ENCODE assay signal across 8 mouse cellular contexts in the genomic region with DNA sequence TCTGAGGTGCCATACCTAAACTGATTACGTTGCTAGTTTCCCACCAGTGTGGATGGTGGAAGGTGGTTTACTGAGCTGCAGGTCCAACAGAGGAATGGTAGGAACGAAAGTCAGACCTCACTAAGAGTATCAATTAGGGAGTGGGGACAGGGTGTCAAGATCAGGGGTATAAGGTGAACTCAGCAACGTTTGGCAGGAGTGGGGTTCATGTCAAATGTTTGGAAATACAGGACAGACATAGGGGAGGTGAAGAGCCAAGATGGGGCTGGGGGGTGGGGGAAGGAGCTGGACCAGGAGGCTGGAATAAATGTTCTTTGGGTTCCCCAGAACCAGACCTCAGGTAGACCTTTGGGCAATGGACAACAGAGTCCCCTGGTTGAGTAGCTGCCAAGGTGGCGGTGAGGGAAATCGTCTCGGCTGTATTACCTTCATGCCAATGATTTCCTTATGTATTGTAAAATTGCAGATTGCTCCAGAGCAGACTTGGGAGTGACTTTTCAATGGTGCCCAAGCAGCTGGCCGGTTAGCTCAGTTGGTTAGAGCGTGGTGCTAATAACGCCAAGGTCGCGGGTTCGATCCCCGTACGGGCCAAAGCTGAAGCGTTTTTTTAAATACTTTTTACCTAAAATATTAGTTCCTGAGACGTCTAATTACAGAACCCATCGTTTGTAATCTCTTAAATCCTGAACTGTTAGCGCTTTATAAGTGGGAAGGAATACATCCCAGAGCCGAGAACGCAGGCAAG. TPM values are rescaled to one million over a fixed set of nuclear protein-coding genes. Genes with fewer than 3 reads are reported as not detected.
DNase-seq lines count a peak whose midpoint lies in the region; ATAC-seq and TF ChIP-seq lines count a peak whose summit lies in the region.

No protein-coding gene starts in this region.

- H3K4me2 ChIP-seq in embryonic facial prominence, embryonic 15.5 days (replicated peaks): peak overlapping the region; percentile 55
- peak overlapping the region; percentile 75 for H3K4me2 ChIP-seq in heart, embryonic 14.5 days (ENCODE audit: low read length)
- H3K4me2 ChIP-seq in liver, embryonic 14.5 days (ENCODE audit: low read depth): peak overlapping the region; percentile 91
- H3K4me2 ChIP-seq in neural tube, embryonic 14.5 days (ENCODE audit: low read depth, low read length): peak overlapping the region; percentile 57

- peak overlapping the region; percentile 78 for H3K4me3 ChIP-seq in embryonic facial prominence, embryonic 15.5 days (replicated peaks)
- H3K4me3 ChIP-seq in heart, embryonic 14.5 days (ENCODE audit: control insufficient read depth in 1 of 2, insufficient read depth in 1 of 2, low read depth in 1 of 2, low read length in 2 of 2): peak overlapping the region; percentile 74 to 76
- peak overlapping the region; percentile 73 to 100 for H3K4me3 ChIP-seq in liver, embryonic 14.5 days (ENCODE audit: insufficient read depth in 1 of 2, low read depth in 2 of 2, low read length in 2 of 2)
- peak overlapping the region; percentile 61 for H3K4me3 ChIP-seq in neural tube, embryonic 14.5 days (ENCODE audit: low read depth, low read length)
- peak overlapping the region; percentile 90 for H3K4me3 ChIP-seq in testis, adult 2 months (ENCODE audit: control insufficient read depth, low read depth, low read length)

- H3K27me3 ChIP-seq in embryonic facial prominence, embryonic 15.5 days: no peaks in the 10 kb centered on the region
- H3K27me3 ChIP-seq in heart, embryonic 14.5 days (ENCODE audit: control insufficient read depth, insufficient read depth, low read length): no peaks in the 10 kb centered on the region
- no peaks in the 10 kb centered on the region for H3K27me3 ChIP-seq in liver, embryonic 14.5 days (ENCODE audit: control insufficient read depth, insufficient read depth, low read length)
- no peaks in the 10 kb centered on the region for H3K27me3 ChIP-seq in neural tube, embryonic 14.5 days (ENCODE audit: control insufficient read depth, insufficient read depth, low read length)
- H3K27me3 ChIP-seq in testis, adult 2 months (ENCODE audit: control insufficient read depth, insufficient read depth, low read length): no peaks in the 10 kb centered on the region

- no peak for TF ChIP-seq CTCF in liver, embryonic 14.5 days (IDR thresholded peaks at IDR 0.05; ENCODE audit: low read depth)
- no peak for TF ChIP-seq CTCF in testis, adult 2 months (IDR thresholded peaks at IDR 0.05; ENCODE audit: control insufficient read depth, insufficient read depth, insufficient replicate concordance, low read depth, low read length)

- peak; percentile 90 for DNase-seq in 3T3-L1 (ENCODE audit: low read depth, low spot score)
- peak; percentile 85 for DNase-seq in adrenal gland, postnatal 14 days
- peak; percentile 87 to 93 for DNase-seq in kidney, postnatal 25 days
- peak; percentile 75 to 80 (median 75) for DNase-seq in liver, embryonic 14.5 days (ENCODE audit: low read depth in 3 of 3, low spot score in 3 of 3)

- H3K9me3 ChIP-seq in embryonic facial prominence, embryonic 15.5 days (replicated peaks): no peaks in the 10 kb centered on the region
- no peaks in the 10 kb centered on the region for H3K9me3 ChIP-seq in heart, embryonic 14.5 days (ENCODE audit: control insufficient read depth, low read length)
- no peaks in the 10 kb centered on the region for H3K9me3 ChIP-seq in liver, embryonic 14.5 days (ENCODE audit: control insufficient read depth, low read length)
- H3K9me3 ChIP-seq in neural tube, embryonic 14.5 days (ENCODE audit: control insufficient read depth, low read length): no peaks in the 10 kb centered on the region

- no peak for TF ChIP-seq EP300 in liver, embryonic 14.5 days (IDR thresholded peaks at IDR 0.05; ENCODE audit: low read depth)

- no peak for TF ChIP-seq POLR2A in testis, adult 2 months (IDR thresholded peaks at IDR 0.05; ENCODE audit: control insufficient read depth, low read depth, low read length)

- H3K9ac ChIP-seq in embryonic facial prominence, embryonic 15.5 days: peak overlapping the region; percentile 74
- peak overlapping the region; percentile 87 for H3K9ac ChIP-seq in heart, embryonic 14.5 days (ENCODE audit: low read length)
- peak overlapping the region; percentile 73 for H3K9ac ChIP-seq in liver, embryonic 14.5 days (replicated peaks)
- H3K9ac ChIP-seq in neural tube, embryonic 14.5 days (replicated peaks; ENCODE audit: low read depth, low read length): peak overlapping the region; percentile 65; the same call in 1 of the 2 replicates

- peaks cover 37% of the 10 kb centered on the region for H3K36me3 ChIP-seq in embryonic facial prominence, embryonic 15.5 days
- H3K36me3 ChIP-seq in heart, embryonic 14.5 days (ENCODE audit: control insufficient read depth, insufficient read depth, low read length): peaks cover 47% of the 10 kb centered on the region
- peaks cover 9% of the 10 kb centered on the region; the same call in 1 of the 2 replicates for H3K36me3 ChIP-seq in liver, embryonic 14.5 days (replicated peaks; ENCODE audit: control insufficient read depth, insufficient read depth, low read depth)
- H3K36me3 ChIP-seq in neural tube, embryonic 14.5 days (ENCODE audit: control insufficient read depth, insufficient read depth, low read length): peaks cover 18% of the 10 kb centered on the region
- peaks cover 3% of the 10 kb centered on the region for H3K36me3 ChIP-seq in testis, adult 2 months (ENCODE audit: control insufficient read depth, insufficient read depth, low read length)

- no peak for ATAC-seq in embryonic facial prominence, embryonic 15.5 days (ENCODE audit: insufficient number of reproducible peaks, low FRiP score, low TSS enrichment, low read depth)
- no peak for ATAC-seq in heart, embryonic 14.5 days (ENCODE audit: insufficient number of reproducible peaks, insufficient read depth, low FRiP score, low read depth)
- peak; percentile 33 for ATAC-seq in liver, embryonic 14.5 days (ENCODE audit: insufficient read depth)
- ATAC-seq in neural tube, embryonic 14.5 days (ENCODE audit: low read depth): 0 out of 2 replicates have a peak, but pooled peaks have one; percentile 16

- 8% methylated on average over 20 of the region's 20 CpGs for WGBS in embryonic facial prominence, embryonic 15.5 days
- WGBS in heart, embryonic 14.5 days: 9% methylated on average over 20 of the region's 20 CpGs
- 9% methylated on average over 20 of the region's 20 CpGs for WGBS in liver, embryonic 14.5 days (ENCODE audit: insufficient replicate concordance)
- WGBS in neural tube, embryonic 14.5 days: 8% methylated on average over 20 of the region's 20 CpGs

- peaks cover 28% of the 10 kb centered on the region for H3K4me1 ChIP-seq in embryonic facial prominence, embryonic 15.5 days
- peaks cover 9 to 24% of the 10 kb centered on the region in 2 experiments for H3K4me1 ChIP-seq in heart, embryonic 14.5 days (ENCODE audit: control insufficient read depth in 2 of 2, insufficient read depth in 2 of 2, low read length in 2 of 2)
- peaks cover 7 to 23% of the 10 kb centered on the region in 2 experiments for H3K4me1 ChIP-seq in liver, embryonic 14.5 days (replicated peaks; ENCODE audit: control insufficient read depth in 2 of 2, insufficient read depth in 2 of 2, low read length in 1 of 2)
- peaks cover 5% of the 10 kb centered on the region; the same call in 1 of the 2 replicates for H3K4me1 ChIP-seq in neural tube, embryonic 14.5 days (ENCODE audit: control insufficient read depth, insufficient read depth, low read length)
- H3K4me1 ChIP-seq in testis, adult 2 months (ENCODE audit: control insufficient read depth, insufficient read depth, low read length): peaks cover 6% of the 10 kb centered on the region

- H3K27ac ChIP-seq in embryonic facial prominence, embryonic 15.5 days (replicated peaks): peak overlapping the region; percentile 92
- H3K27ac ChIP-seq in heart, embryonic 14.5 days (replicated peaks in 1 of 2; ENCODE audit: control insufficient read depth in 1 of 2, insufficient read depth in 1 of 2, low read depth in 2 of 2, low read length in 2 of 2): peak overlapping the region; percentile 60 to 82
- H3K27ac ChIP-seq in liver, embryonic 14.5 days: peak overlapping the region; percentile 51
- peak overlapping the region; percentile 79 for H3K27ac ChIP-seq in neural tube, embryonic 14.5 days (ENCODE audit: low read depth, low read length)
- peak overlapping the region; percentile 64; the same call in 1 of the 2 replicates for H3K27ac ChIP-seq in testis, adult 2 months (ENCODE audit: control insufficient read depth, insufficient read depth, low read depth, low read length)

RNA-seq across cellular contexts. Expression of a gene that starts 8.8 kb away (rescaled TPM):
- total RNA-seq in adrenal gland, postnatal 14 days (2021): 17.1 and 18.8 TPM in 2 replicates
- 122 and 123 TPM in 2 replicates for polyA plus RNA-seq in embryonic facial prominence, embryonic 15.5 days (2015; fragmentation: Nextera tagmentation; extraction: Ambion mirVana)
- 61.7 and 64.8 TPM in 2 replicates for polyA plus RNA-seq in heart, embryonic 14.5 days (2014; fragmentation: Nextera tagmentation; extraction: Ambion mirVana)
- polyA plus RNA-seq in liver, embryonic 14.5 days (2012; rRNA removed): 65.6 and 78.6 TPM in 2 replicates
- polyA plus RNA-seq in liver, embryonic 14.5 days (2014; fragmentation: Nextera tagmentation; extraction: Ambion mirVana): 90.8 and 94.3 TPM in 2 replicates
- 8.7 and 12.8 TPM in 2 replicates for polyA plus RNA-seq in neural tube, embryonic 14.5 days (2014; fragmentation: Nextera tagmentation; extraction: Ambion mirVana)
- 15.2 and 17.9 TPM in 2 replicates for polyA plus RNA-seq in testis, adult 2 months (2012; rRNA removed)

RNA-seq across cellular contexts. Expression of a gene that starts 20.9 kb away (rescaled TPM):
- 24.2 and 27.9 TPM in 2 replicates for total RNA-seq in adrenal gland, postnatal 14 days (2021)
- 43.7 and 53.5 TPM in 2 replicates for polyA plus RNA-seq in embryonic facial prominence, embryonic 15.5 days (2015; fragmentation: Nextera tagmentation; extraction: Ambion mirVana)
- 38.8 and 43.8 TPM in 2 replicates for polyA plus RNA-seq in heart, embryonic 14.5 days (2014; fragmentation: Nextera tagmentation; extraction: Ambion mirVana)
- 21.9 and 23.9 TPM in 2 replicates for polyA plus RNA-seq in liver, embryonic 14.5 days (2012; rRNA removed)
- 15.2 and 17.5 TPM in 2 replicates for polyA plus RNA-seq in liver, embryonic 14.5 days (2014; fragmentation: Nextera tagmentation; extraction: Ambion mirVana)
- polyA plus RNA-seq in neural tube, embryonic 14.5 days (2014; fragmentation: Nextera tagmentation; extraction: Ambion mirVana): 51.8 and 59.3 TPM in 2 replicates
- polyA plus RNA-seq in testis, adult 2 months (2012; rRNA removed): 44.5 and 44.9 TPM in 2 replicates

RNA-seq across cellular contexts. Expression of a gene that starts 22.9 kb away (rescaled TPM):
- total RNA-seq in adrenal gland, postnatal 14 days (2021): 19.2 and 20.6 TPM in 2 replicates
- polyA plus RNA-seq in embryonic facial prominence, embryonic 15.5 days (2015; fragmentation: Nextera tagmentation; extraction: Ambion mirVana): 14.9 and 15.7 TPM in 2 replicates
- 13.0 and 14.1 TPM in 2 replicates for polyA plus RNA-seq in heart, embryonic 14.5 days (2014; fragmentation: Nextera tagmentation; extraction: Ambion mirVana)
- 3.0 and 3.4 TPM in 2 replicates for polyA plus RNA-seq in liver, embryonic 14.5 days (2012; rRNA removed)
- 2.2 and 3.0 TPM in 2 replicates for polyA plus RNA-seq in liver, embryonic 14.5 days (2014; fragmentation: Nextera tagmentation; extraction: Ambion mirVana)
- 16.1 and 17.7 TPM in 2 replicates for polyA plus RNA-seq in neural tube, embryonic 14.5 days (2014; fragmentation: Nextera tagmentation; extraction: Ambion mirVana)
- 13.4 and 15.8 TPM in 2 replicates for polyA plus RNA-seq in testis, adult 2 months (2012; rRNA removed)

RNA-seq across cellular contexts. Expression of a gene that starts 28.4 kb away (rescaled TPM):
- total RNA-seq in adrenal gland, postnatal 14 days (2021): 28.1 and 29.0 TPM in 2 replicates
- polyA plus RNA-seq in embryonic facial prominence, embryonic 15.5 days (2015; fragmentation: Nextera tagmentation; extraction: Ambion mirVana): 26.1 and 27.5 TPM in 2 replicates
- polyA plus RNA-seq in heart, embryonic 14.5 days (2014; fragmentation: Nextera tagmentation; extraction: Ambion mirVana): 14.3 and 16.5 TPM in 2 replicates
- 11.0 and 11.4 TPM in 2 replicates for polyA plus RNA-seq in liver, embryonic 14.5 days (2012; rRNA removed)
- 15.1 and 17.2 TPM in 2 replicates for polyA plus RNA-seq in liver, embryonic 14.5 days (2014; fragmentation: Nextera tagmentation; extraction: Ambion mirVana)
- polyA plus RNA-seq in neural tube, embryonic 14.5 days (2014; fragmentation: Nextera tagmentation; extraction: Ambion mirVana): 16.0 and 16.5 TPM in 2 replicates
- polyA plus RNA-seq in testis, adult 2 months (2012; rRNA removed): 9.6 and 11.8 TPM in 2 replicates

RNA-seq across cellular contexts. Expression of a gene that starts 33.9 kb away (rescaled TPM):
- total RNA-seq in adrenal gland, postnatal 14 days (2021): 12.0 and 12.3 TPM in 2 replicates
- 102 and 137 TPM in 2 replicates for polyA plus RNA-seq in embryonic facial prominence, embryonic 15.5 days (2015; fragmentation: Nextera tagmentation; extraction: Ambion mirVana)
- 33.5 and 34.4 TPM in 2 replicates for polyA plus RNA-seq in heart, embryonic 14.5 days (2014; fragmentation: Nextera tagmentation; extraction: Ambion mirVana)
- 12.0 and 18.0 TPM in 2 replicates for polyA plus RNA-seq in liver, embryonic 14.5 days (2012; rRNA removed)
- polyA plus RNA-seq in liver, embryonic 14.5 days (2014; fragmentation: Nextera tagmentation; extraction: Ambion mirVana): 21.9 and 29.3 TPM in 2 replicates
- polyA plus RNA-seq in neural tube, embryonic 14.5 days (2014; fragmentation: Nextera tagmentation; extraction: Ambion mirVana): 24.7 and 27.7 TPM in 2 replicates
- 135 and 142 TPM in 2 replicates for polyA plus RNA-seq in testis, adult 2 months (2012; rRNA removed)

Comparison
In these comparisons a context has a peak if more than half of its experiments do, and no peak if none do; other contexts are left out.
1. ATAC-seq: peak in liver, embryonic 14.5 days (single experiment) and neural tube, embryonic 14.5 days (single experiment); none in embryonic facial prominence, embryonic 15.5 days (single experiment) and heart, embryonic 14.5 days (single experiment).
2. Peak in every context shown above with its lines, with median percentiles within 50 percentile points of each other: DNase-seq, H3K27ac ChIP-seq, H3K4me2 ChIP-seq, H3K4me3 ChIP-seq and H3K9ac ChIP-seq.